Mouse (Mus musculus): Measurements from ENCODE around the gene Zpbp2.
"Not testable (repeated sequence)": the region's sequence is repeated elsewhere in the genome, so short reads cannot be mapped to it uniquely, and the experiment has no call there.

Gene Zpbp2

DNA sequence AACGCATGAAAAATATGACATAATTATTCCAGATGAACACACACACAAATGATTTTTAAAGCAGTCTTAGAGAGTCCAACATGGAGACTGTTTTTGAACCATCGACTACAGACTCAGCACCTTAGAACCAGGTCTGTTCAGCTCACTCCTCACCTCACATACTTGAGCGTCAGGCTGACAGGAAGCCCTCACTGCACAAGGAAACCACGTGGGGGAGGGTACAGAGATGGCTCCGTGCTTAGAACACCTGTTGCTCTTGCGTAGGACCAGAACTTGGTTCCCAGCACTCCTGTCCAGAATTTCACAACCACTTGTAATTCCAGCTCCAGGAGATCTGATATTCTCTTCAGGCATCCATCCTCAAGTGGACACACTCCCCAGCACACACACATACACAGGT is 44.1 kb downstream of the Zpbp2 start:
- DNase-seq, result no peak

DNA sequence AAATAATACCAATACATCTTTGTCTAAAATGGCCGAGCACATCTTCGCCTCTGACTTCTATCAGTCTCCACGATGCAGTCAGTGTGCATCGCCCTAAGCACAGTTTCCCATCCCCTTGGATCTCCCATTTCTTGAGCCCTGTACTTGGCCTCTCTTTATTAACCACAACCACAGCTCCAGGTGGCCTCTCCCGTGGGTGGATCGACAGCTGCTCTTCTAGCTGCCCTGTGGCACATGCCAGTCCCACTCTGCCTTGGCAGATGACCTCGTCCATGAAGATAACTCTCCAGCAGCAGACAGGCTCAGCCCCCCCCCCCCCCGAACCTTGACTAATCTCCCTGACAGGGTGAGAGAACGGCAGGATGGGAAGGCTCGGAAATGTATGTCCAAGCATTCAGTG is 44.6 kb downstream of the Zpbp2 start:
- no peak for DNase-seq

DNA sequence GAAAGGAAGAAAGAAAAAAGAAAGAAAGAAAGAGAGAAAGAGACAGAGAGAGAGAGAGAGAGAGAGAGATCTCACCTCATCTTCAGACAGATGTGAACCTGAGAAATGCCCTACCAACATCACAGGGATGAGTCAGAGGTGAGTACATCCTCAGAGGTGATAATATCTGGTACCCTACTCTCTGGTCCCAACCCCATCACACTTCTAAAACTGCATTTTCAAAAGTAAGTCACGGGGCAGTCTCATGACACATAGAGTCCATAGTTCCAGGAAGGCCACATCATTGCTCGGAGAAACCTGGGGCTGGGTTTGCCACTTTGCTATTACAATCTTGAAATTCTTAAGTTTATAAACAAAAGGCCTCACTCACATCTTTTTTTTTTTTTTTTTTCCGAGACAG is 45.1 kb downstream of the Zpbp2 start:
- no peak for DNase-seq

DNA sequence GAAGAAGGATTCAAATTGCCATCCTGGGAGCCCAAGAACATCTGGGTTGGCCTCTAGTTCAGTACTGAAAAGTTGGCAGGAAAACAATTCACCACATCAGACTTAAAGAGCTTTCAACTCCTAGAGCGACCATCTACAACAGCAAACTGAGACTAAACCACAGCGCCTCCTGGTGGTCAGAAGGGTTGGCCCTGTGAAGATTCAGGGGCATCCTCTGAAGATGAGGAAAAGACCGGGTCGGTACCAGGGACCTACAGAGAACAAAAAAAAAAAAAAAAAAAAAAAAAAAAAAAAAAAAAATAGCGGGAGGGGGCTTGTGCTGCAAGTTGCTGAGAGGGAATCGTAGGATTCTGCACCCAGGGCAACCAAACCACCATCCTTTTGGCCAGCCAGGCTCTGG is 46.5 kb downstream of the Zpbp2 start:
- peak; percentile 47 to 78 for DNase-seq

DNA sequence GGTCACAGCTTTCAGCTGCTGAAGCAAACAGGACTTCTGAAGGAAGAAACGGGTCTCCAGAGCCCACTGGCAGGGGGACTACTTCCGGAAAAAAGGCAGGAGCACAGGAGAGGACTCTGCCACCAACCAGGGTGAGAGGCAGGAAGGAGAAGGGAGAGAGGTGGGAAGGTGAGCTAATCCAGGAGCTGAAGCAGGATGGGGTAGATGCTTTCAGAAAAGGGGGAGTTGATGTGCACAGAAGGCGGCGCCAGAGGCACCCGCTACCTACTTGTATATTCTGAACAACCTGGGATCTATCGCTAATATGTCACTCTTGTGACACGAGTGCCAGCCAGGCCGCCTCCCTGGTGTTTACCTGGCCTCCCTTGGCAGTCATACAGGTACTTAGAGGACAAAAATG is 47.1 kb downstream of the Zpbp2 start, which contains the start of gene Lrrc3c:
TSS of gene Lrrc3c (plus strand) at position 301 of the 400 bp plus-strand sequence.
- no peak for DNase-seq

DNA sequence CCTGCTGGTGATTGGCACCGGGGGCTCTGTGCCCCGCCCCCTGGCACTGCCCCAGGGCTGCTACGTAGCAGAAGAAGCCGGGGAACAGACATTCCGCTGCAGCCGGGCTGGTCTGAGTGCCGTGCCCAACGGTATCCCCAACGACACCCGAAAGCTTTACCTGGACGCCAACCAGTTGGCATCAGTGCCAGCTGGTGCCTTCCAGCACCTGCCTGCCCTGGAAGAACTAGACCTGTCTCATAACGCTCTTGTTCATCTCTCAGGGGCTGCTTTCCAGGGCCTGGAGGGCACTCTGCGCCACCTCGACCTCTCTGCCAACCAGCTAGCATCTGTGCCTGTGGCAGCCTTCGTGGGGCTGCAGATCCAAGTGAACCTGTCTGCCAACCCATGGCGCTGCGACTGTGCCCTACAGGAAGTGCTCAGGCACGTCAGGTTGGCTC is 48.0 kb downstream of the Zpbp2 start:
- peak; percentile 85 to 87 for DNase-seq

DNA sequence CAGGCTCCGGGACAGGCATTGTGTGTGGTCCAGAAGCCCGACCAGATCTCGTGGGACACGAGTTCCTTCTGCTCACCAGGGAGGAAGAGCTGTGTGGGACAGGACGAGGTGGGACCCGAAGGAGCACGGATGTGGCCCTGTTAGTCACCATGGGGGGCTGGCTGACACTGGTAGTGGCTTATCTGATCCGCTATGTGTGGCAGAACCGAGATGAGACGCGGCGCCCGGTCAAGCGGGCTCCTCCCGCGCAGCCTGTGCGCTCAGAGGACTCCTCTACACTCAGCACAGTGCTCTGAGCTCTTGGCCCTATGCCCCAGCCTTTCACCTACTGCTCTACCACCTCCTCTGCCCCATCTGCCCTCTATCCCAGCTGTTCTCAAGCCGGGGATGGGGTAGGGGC is 48.4 kb downstream of the Zpbp2 start:
- DNase-seq, result peak in 1 of 2 experiments; percentile 66

DNA sequence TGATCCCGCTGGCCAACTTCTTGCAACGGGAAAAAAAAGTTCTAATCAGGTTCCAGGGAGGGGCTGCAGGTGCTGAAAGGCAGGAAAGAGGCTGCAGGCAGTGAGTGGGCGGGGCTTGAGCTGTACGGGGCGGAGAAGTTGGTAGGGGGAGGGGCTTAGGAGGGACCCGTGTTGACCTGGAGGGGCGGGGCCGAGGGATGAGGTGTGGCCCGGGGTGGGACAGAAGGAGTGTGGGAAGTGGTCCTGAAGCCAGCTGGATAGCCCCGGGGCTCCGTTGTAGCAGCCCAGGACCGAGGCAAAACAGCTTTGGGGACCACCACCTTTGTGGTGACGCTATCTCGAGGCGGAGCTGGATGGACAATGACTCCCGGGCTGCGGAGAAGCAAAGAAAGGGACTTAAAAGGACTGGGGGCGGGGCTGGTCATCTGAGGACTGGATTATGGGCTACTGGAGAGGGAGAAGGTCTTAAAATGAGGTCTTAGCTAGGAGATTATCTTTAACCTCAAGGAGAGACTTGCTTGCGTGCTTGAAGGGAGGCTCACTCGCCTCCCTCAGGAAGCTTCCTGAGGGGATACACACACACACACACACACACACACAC is 51.3 kb downstream of the Zpbp2 start:
- DNase-seq, result no peak

DNA sequence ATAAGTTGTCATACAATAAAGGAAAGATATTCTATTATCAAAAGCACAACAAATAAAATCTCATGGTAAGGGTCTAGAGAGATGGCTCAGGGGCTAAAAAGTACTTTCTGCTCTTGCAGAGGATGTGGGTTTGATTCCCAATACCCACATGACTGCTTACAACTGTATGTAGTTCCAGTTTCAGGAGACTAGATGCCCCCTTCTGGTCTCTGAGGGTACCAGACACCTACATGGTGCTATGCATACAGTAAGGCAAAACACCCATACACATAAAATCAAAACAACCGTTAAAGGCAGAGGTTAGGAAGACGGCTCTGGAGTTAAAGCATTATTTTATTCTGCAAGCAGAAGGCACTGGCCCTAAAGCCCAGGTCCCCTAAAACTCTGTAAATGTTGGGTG is 53.1 kb downstream of the Zpbp2 start:
- no peak for DNase-seq

DNA sequence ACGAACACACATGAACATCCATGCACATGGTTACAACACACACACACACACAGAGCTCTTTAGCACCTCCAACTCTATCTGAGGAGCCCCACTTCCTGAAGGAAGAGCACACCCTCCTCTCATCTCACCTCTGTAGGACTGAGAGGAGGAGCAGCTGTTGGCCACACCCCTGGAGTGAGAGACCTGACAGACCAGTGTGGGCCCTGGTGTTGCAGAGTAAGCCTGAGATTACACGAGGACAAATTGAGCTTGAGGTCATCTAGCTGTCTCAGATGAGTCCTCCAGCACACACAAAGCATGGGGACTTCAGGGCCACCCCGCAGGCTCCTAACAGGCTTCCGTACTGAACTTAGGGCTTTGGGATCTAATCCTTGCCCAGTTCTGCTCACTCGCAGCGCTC is 54.0 kb downstream of the Zpbp2 start:
- DNase-seq, result not testable (repeated sequence)

DNA sequence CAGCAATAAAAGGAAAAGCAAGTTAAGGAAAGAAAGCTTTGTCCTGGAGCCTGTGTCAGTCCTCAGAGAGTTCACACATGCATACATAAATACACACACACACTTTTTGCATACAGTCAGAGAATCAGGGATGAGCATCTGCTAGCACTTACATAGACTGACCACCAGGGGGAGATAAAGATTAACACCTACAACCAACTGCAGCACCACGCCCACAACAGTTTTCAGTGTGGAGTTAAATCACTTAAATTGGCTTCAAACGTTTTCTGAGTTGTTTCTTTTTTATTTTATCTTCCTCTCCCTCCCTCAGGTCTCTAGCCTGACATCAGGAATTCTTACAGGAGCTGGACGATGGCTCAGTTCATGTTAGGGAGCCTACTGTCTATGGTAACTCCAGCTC is 55.9 kb downstream of the Zpbp2 start:
- peak; percentile 45 to 60 for DNase-seq
